Mouse (Mus musculus) erythroblast, embryonic 14.5 days (primary cell): ENCODE measurements around the gene Myh1.

ENCODE experiments used
- GATA1 ChIP-seq: IDR thresholded peaks from 2 replicates; pipeline ENCODE4 v1.6.1; 2012; ENCODE audit warnings: low read length, inconsistent platforms, mixed read lengths
- TAL1 ChIP-seq: IDR thresholded peaks from 3 replicates; pipeline ENCODE4 v1.6.1; 2012; ENCODE audit warnings: low read length, inconsistent platforms, mixed read lengths

DNA sequence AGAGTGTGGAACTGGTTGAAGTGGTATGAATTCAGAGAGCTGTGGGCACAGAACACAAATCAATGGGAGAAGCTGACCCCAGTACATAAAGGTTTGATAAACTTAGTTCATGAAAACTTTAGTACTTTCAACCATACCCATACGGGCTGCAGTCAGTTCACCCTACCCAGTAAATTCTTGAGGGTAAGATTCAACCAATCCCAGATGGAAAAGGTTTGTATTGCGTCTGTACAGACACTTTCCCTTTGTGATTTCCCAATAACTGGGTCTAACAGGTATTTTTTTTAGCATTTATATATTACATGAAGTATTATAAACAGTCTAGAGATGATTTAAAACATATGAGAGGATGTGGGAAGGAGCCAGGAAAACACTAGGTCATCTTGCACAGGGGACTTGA lies 44.2 kb upstream of the Myh1 start:
- no peak for TF ChIP-seq TAL1
- TF ChIP-seq GATA1 = no peak
